Mouse (Mus musculus): ENCODE results near the gene Cabp4.

Gene Cabp4

DNA sequence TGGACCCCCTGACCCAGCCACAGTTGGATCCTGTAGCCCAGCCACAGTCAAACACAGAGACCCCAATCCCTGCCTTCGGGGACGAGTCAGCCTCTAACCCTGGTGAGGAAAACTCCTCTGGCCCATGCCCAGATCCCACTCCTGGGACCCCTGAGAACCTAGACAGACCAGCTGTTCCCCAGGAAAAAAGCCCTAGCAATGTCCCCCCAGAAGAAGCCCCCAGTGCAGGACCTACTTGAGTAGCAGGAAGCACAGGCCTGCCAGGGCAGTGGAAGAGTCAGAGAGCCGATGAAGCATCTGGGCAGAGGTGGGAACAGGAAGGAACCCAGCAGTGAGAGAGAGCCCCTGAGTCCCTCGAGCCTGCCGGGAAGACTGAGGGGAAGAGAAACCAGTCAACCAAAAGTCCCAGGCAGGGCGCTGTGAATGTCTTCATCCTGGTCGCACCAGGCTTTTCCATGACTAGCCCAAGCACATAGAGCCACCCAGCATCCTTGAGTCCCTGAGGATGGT lies at the start of gene Cabp4:
Gene Cabp4, minus strand, starts transcription at position 275 of the 510 bp plus-strand sequence.
- no peak for DNase-seq

DNA sequence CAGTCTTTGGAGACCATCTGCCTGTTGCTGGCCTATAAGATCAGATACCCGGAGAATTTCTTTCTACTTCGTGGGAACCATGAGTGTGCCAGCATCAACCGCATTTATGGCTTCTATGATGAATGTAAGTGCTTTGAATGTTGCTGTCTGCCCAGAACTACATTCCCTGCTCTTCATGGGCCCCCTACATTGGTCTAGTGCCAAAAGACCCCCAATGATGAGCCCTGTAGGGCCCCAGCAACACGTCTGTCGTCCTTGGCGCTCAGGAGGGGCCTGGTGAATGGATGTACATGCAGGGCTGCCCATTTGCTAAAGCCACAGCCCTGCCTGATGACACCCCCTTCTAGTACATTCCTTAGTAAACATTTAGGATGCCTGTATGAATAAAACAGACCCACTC lies 49.3 kb upstream of the Cabp4 start:
- DNase-seq, result no peak

DNA sequence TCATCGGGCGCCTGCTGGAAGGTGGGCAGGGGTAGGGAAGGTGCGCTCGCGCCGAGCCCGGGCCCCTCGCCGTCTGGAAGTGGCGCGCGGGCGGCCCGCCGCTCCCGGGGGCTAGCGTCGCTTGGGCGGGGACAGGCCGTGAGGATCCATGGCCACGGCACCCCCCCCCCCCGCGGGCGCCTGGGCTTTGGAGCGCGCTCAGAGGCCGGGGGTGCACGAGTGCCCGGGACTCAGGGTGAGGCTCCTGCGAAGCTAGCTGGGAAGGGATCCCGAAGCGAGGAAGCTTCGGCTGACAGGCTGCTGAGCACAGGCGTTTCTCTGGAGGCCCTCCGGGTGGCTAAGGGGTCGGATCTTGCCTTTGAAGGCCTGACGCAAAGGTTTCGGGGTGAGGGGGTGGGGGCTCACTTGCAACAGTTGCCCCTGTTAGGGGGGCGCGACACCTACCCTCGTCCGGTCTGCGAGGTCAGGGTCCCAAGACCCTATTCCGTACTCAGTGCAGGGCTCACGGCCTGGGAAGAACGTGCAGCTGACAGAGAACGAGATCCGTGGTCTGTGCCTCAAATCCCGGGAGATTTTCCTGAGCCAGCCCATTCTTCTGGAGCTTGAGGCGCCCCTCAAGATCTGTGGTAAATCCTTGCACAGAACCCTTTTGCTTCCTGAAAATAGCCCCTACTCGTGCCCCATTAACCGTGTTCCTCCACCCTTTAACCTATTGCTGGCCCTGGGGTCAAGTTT lies 48.6 kb upstream of the Cabp4 start:
- DNase-seq, result no peak

DNA sequence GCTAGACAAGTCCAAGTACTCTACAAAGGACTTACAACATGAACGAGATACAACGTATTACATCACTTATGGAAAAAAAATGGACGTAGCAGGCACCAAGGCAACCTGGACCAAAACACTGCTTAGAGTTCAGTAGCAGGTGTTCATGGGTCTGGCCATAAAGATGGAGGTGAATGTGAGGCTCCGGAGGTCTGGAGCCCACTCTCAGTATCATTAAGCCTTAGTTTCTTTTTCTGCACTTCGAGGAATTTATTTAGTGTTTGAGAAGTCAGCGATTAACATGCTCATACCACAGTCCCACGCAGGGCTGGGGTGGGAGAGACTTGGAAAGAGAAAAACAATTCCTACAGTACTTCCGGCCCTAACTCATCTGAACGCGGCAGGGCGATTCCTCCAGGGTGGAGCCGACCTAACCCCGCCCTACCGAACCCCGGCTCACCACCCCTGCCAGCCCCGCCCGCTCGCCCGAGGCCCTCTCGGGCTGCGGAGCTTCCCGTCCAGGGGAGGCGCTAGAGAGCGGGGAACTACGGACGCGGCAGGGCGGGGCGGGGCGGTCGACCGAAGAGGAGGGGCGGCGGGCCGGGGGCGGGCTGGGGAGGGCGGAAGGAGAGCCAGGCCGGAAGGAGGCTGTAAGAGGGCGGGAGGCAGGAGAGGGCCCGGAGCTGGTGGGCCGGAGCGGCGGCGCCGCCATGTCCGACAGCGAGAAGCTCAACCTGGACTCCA lies 47.9 kb upstream of the Cabp4 start, which contains the start of gene Ppp1ca:
Gene Ppp1ca, plus strand, starts transcription at position 538 of the 723 bp plus-strand sequence.
- DNase-seq, result peak; percentile 93 to 97

DNA sequence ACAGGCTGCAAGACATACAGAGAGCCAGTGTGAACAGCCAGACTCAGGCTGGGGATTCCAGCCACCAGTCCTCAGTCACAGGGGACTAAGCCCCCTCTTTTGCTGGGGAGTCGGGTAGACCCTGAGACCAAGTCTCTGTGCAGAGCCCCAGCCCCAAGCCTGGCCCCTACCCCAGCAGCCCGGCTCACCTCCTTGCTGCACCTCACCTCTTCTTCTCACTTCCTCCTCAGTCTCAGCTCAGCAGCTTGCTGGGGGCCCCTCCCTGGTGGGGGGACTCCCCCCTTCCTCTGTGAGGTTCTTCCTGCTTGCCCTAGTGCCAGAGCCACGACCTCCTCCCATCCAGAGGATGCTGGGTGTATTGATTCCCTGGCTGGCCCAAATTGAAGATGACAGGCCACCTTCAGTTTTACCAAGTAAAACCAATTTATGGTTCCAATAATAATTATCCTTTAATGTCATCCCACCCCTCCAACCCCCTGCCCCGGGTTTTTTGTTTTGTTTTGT lies 47.0 kb upstream of the Cabp4 start, which contains the start of gene Tbc1d10c:
Gene Tbc1d10c, minus strand, starts transcription at position 454 of the 504 bp plus-strand sequence.
- no peak for DNase-seq

DNA sequence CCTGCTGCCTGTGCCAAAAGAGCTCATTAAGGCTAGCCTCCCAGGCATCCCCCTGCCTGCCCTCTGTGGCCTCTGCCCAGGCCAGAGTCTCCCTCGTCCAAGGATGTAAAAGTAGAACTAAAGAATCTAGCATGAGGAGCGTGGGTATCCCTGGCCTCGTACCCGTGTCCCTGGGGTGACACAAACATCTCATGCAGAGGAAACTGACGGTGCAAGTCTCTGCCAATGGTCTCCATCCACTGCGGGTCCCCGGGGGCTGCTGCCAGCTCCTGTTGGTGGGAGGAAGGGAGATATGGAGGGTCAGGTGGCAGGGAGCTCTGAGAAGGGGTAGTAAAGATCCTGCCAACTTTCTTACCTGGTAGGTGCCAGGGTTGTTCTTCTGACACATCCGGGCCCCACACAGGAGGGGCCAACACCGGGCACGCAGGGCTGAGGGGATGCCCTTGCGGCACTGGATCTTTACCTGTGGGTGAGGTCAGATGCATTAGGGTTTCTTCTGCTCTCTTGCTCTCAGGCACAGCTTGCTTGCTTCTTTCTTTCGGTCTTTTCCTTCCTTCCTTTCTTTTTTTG lies 45.3 kb upstream of the Cabp4 start:
- no peak for DNase-seq

DNA sequence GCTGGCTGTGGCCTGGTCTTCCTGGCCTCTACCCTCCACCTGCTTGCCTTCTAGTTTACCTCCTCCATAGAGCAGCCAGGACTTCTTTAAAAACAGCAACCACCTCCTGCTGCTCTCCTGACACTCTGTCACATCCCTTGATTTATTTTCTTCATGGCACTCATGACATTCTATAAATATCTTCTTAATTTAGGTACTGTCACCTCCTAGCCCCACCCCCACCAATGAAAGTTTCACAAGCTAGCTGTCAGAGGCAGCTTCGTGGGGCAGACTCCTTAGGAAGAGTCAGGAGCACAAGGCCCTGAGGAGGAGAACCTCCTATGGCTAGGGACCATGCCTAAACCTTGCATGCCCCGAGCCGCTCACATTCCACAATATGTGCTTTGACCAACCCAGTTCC lies 43.5 kb upstream of the Cabp4 start:
- no peak for DNase-seq

DNA sequence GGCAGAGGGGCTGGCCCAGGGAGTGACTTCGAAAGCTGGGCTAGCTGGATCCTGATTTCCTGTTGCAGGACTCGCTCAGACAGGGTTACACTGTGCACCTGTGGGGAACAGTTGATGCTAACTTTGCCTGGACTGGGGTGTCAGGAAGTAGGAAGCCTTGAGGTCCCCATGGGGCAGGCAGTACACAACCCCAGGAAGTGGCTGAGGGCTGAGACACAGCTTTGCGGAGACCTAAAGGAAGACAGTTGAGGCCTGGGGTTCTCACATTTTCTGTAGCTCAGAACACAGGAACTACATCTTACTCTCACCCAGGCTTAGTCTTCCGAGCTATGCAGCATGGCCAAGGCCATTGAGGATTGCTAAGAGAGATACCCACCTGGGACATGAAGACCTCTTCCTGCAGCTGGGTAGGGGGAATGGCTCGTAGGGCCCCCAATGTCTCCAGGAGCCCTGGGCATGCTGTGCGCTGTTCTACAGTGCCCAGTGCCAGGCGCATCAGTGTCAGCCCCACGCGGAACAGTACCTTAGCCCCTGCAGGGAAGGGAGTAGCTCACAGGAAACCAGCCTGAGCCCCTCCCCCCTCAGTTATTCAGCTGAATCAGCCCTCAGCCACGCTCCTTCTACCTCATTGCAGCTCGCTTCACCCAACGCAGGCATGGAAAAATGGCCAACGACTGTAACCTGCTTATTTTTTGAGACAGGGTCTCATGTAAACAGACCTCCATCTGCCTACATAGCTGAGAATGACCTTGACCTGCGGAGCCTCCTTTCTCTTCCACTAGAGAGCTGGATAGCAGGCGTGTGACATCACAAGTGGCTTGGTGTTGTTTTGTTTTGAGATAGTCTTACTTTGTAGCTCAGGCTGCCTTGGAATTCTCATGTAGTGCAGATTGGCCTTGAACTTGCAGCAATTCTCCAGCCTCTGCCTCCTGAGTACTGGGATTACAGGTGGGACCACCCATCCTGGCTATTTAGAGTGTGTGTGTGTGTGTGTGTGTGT lies 41.4 kb upstream of the Cabp4 start:
- DNase-seq, result no peak

DNA sequence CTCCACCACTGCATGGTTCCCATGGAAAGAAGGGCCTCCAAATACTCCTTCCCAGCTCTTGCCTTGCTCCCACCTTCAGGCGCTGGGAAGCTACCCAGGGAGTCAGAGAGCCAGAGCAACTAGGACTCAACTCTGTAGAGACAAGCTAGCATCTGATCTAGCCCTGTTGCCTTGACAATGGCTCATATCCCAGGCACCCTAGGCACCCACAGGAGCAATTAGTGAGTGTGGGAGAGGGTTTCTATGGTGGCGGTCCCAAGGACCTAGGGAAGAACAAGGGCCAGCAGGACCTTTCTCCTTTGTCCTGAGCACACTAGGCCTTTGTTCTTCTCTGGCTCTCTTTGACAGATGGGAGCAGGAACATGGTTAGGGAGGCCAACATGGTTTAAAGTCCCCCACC lies 39.9 kb upstream of the Cabp4 start:
- no peak for DNase-seq

DNA sequence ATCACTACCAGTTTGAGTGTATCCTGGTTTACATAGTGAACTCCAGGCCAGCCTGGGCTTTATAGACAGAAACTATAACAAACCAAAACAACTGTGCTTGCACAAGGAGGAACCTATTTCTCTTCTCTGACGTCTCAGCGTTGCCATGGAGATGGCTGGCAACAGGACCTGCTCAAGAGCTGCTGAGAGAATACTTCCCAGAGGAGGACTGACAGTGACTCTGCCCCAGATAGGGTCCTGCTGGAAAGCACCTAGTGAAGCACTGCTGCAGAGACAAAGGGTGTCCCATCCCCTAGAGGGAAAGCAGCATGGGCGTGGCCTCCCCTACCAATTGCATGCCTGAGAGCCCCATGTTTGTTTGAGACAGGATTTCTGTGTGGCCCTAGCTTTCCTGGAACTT lies 38.1 kb upstream of the Cabp4 start:
- DNase-seq, result no peak

DNA sequence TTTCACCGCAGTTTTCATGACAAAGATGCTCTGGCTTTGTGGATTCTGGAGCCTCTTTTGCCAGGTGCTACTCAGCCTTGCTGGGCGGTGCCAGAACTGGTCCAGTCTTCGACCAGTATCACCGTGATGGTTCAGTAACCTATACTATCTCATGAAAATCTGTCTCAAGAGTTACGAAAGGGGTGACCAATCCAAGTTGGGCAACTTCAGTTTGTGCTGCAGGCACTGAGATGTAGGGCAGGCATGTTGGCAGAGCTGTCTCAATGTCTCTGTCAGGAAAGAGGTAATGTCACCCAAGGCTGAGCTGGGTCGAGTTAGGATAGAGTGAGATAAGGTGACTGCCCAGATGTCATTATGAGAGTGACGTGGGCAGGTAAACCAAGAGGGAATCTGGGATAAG lies 36.6 kb upstream of the Cabp4 start:
- no peak for DNase-seq

DNA sequence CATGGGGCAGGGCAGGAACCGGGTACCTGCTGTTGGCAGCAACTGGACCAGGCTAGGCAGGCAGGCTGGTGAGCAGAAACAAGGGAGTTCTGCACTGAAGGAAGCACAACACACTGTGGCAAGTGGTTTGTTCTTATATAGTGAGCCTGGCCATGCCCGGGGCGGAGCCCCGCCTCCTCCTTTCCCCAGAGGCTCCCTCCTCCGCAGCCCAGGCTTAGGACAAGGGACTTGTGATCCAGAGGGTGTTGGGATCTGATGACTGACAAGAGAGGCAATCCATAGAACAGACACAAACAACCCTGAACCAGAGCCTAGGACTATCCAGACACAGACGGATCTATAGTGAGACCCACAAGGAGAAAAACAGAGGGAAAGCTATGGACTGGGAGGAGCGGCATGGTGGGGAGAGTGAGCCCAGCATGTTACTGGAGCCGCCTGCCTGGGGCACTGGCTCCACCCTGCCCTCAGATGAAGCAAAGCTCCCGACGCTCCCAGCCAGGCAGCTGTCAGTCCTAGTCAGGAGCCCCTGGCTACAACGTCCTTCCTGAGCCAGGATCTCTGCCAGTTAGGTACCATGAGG lies 31.6 kb upstream of the Cabp4 start, which contains the start of gene Carns1:
Gene Carns1, minus strand, starts transcription at position 112 of the 580 bp plus-strand sequence.
- DNase-seq, result no peak

DNA sequence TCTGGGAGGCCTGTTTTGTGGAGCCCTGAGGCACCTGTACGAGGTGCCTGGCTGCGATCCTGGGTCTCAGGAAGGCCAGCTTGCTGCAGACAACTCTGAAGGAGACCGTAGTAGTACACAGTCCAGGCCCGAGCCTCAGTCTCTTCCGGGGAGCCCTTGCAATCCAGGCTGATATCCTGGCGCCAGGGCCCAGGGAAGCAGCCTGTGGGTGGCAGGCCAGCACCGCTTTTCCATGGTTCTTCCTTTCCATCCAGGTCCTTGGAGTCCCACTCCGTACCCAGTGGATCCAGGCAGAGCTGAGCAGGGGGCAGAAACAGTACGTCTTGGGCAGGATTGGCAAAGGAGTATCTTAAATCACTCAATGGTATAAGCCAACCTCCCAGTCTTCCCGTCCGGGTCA lies 29.1 kb upstream of the Cabp4 start:
- DNase-seq, result no peak

DNA sequence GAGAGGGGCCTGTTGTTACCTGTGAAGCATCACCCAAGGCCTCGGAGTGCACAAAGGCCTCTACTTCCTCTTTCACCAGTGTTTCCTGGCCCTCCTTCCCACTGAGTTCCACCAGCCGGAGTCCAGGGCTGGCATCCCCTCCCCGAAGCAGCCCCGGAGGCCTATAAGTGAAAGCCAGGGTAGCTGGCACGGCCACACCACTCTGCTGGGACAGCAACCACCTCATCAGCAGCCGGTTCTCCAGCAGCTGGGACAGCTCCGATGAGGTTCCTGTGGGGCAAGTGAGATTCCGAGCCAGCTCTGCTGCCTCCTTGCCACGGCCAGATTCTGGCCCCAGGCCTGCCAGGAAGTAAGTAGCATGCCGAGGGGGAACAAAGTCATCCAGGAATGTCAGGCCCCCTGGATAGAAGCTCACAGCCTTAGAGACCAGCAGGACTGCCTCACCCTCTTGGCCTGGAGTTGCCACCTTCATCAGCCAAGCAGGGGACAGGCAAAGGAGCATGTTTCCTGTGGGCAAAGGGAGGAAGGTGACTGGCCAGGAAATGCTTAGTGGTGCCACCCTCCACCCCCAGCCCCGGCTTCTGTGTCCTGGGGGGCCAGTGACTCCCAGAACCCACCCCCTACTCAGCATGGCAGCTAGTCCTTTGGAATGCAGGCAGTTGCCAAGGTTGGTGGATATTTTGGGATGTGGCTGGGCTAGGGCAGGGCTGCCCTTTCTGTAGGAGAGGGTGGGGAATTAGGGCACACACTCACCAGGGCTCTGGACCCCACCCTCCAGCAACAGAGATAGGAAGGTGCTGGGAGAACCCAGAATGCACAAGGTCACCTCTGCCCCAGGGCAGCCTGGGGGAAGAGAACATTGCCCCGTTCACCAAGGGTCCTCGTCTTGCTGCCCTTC lies 27.8 kb upstream of the Cabp4 start:
- DNase-seq, result no peak

DNA sequence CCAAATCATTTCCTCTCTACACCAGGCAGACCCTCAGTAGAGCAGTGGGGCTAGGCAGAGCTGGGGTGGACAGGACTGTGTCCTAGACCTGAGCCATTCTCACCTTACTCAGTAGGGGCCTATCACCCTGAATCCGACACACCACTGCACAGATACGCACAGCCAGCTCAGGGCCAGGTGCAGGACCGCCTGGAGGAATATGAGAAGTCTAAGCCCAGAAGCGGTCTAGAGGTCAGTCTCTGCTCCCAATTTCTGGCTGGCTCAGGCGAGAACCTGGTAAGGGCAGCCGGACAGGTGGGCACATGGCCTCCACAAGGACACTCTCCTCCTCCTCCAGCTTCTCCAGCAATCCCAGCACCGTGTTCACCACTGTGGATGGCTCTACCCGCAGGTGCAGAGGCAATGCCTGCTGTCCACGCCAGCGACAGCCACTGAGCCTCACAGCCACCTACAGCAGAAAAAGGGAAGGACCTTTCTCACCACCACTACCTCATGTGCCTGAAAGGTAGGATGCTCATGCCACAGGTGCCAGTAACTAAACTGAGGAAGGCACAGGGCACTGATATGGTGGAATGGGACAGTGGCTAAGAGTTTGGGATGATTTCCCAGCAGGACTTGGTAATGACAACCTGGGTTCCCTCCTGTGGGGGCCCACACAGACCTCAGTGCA lies 27.0 kb upstream of the Cabp4 start:
- DNase-seq, result no peak

DNA sequence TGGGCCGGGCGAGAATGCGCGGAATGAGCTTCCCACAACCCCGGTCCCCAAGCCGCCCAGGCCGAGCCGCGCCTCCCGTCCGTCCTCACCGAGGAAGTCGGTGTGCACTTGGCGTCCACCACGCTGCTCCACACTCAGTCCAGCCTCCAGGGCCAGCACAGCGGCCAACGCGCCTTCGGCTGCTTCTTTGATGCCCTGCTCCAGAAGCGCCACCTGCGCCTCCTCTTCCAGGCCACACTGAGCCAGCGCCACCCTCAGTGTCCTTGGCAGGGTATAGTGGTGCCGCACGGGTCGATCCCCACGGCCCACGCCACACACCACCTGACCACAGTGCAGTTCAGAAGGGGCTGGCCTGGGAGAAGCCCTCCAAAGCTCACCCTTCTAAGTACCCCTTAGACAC lies 26.0 kb upstream of the Cabp4 start:
- DNase-seq, result peak in 1 of 2 experiments; percentile 63

DNA sequence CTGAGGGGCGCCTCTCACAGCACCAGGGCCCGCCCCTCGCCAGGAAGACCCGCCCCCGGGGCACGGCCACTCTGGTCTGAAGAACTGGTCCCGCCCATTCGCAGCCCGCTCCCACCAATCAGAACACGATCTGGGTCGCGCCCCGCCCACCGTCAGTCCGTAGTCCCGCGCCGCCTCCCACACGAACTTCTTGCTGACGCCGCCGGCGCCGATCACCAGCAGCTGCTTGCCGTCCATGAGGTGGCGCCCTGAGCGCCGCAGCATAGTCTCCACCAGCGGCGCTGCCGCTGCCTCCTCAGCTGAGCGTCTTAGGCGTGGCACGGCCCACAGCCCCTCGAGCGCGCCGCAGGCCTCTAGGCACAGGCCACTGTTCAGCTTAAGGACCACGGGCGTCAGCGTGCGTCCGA lies 25.5 kb upstream of the Cabp4 start:
- peak; percentile 99 to 100 for DNase-seq

DNA sequence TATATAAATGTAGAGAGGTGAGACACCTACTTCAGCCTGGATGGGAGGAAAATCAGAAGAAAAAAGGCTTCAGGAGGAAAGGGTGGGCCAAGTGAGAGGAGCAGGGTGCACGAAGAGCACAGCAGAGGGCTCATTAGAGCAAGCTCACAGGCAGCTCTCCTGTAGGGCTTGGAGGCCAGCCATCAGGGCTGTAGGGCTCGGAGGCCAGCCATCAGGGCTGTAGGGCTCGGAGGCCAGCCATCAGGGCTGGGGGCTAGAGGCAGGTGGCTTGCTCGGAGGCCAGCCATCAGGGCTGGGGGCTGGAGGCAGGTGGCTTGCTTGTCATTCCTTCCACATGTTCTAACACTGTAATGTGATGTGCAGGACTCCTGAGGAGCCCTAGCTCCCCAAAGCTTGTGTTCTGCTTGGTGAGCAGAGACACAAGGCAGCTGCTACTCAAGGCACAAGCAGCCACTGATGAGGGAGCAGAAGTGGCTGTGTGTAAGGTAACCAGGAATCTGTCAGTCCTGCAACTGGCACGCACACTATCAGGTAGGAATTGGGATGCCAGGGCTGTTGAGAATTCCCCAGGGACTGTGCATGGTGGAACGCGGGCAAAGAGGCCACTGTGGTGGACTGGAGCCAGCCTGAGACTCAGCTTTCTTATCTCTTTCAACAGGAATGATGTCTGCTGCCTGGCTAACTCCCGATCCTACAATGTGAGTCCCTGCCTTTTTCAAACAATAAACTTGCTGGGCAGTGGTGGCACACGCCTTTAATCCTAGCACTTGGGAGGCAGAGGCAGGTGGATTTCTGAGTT lies 23.0 kb upstream of the Cabp4 start:
- DNase-seq, result no peak

DNA sequence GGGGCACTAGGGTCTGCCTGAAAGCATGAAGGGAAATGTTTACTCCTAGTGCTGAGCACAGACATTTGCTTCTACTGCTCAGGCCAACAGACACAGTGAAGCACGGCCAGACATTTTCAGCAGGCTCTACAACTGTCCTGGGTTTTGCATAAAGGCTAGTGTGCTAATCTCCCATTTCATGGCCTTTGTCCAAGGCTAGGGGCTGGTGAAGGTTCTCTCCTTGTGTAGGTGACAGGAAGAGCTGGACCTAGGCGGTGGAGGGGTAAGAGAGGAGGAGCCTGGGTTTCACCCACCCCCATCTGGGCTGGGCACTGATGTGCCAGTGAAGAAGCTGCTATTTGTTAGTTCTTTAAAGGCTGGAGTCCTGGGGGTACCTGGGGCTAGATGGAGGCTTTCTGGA lies 20.9 kb upstream of the Cabp4 start:
- no peak for DNase-seq
